Comparison of ENCODE assay signal across 43 mouse cellular contexts in genomic region chr13:21313903-21314302, GRCm38 (mm10). TPM values are rescaled to one million over a fixed set of nuclear protein-coding genes. Genes with fewer than 3 reads are reported as not detected.
"Had no signal": no experiment of that assay in that cellular context is flagged by ENCODE, and none has a peak within 500 bp of the region (broad histone marks: within the 10 kb centered on the region; RNA-seq: fewer than 3 reads in every experiment).

No protein-coding gene starts in this region.

- H3K9me3 ChIP-seq: heart, embryonic 10.5 days; heart, embryonic 12.5 days; heart, embryonic 13.5 days; heart, embryonic 15.5 days; hindbrain, embryonic 10.5 days; hindbrain, embryonic 12.5 days; hindbrain, embryonic 13.5 days; hindbrain, embryonic 15.5 days; intestine, embryonic 15.5 days; kidney, embryonic 15.5 days had no signal

- ATAC-seq: hindbrain, embryonic 16.5 days; hindbrain, postnatal 0 days; inflammation-experienced regulatory T-cells, adult 6 months; intestine, embryonic 15.5 days; intestine, embryonic 16.5 days; intestine, postnatal 0 days had no signal

- DNase-seq: heart, postnatal 10 days; heart, postnatal 14 days; heart, postnatal 36 days; heart, postnatal 4 days; kidney, adult 11 months; kidney, adult 18-20 months; kidney, adult 2 months; kidney, adult 8-10 months; kidney, adult 9 months; kidney, postnatal 10 days; kidney, postnatal 14 days; kidney, postnatal 25 days; kidney, postnatal 36 days; kidney, postnatal 4 days; layer of hippocampus, adult 9-11 months; layer of hippocampus, postnatal 36 days had no signal

- H3K36me3 ChIP-seq: heart, embryonic 10.5 days; heart, embryonic 12.5 days; heart, embryonic 13.5 days; heart, embryonic 15.5 days; hindbrain, embryonic 10.5 days; hindbrain, embryonic 12.5 days; hindbrain, embryonic 13.5 days; hindbrain, embryonic 15.5 days; intestine, embryonic 15.5 days; kidney, embryonic 15.5 days had no signal

- H3K9ac ChIP-seq: heart, embryonic 12.5 days; heart, embryonic 13.5 days; heart, embryonic 15.5 days; hindbrain, embryonic 12.5 days; hindbrain, embryonic 13.5 days; hindbrain, embryonic 14.5 days; hindbrain, embryonic 15.5 days; intestine, embryonic 15.5 days; kidney, embryonic 15.5 days had no signal

- H3K4me1 ChIP-seq: heart, embryonic 10.5 days; heart, embryonic 12.5 days; heart, embryonic 13.5 days; heart, embryonic 15.5 days; hindbrain, embryonic 12.5 days; hindbrain, embryonic 13.5 days; hindbrain, embryonic 15.5 days; intestine, embryonic 15.5 days; kidney, embryonic 15.5 days had no signal

- H3K4me2 ChIP-seq: heart, embryonic 11.5 days; heart, embryonic 12.5 days; heart, embryonic 13.5 days; heart, embryonic 15.5 days; hindbrain, embryonic 12.5 days; hindbrain, embryonic 13.5 days; hindbrain, embryonic 14.5 days; hindbrain, embryonic 15.5 days; intestine, embryonic 15.5 days; kidney, embryonic 15.5 days had no signal

- H3K27me3 ChIP-seq: heart, embryonic 12.5 days; heart, embryonic 13.5 days; heart, embryonic 15.5 days; hindbrain, embryonic 13.5 days; intestine, embryonic 15.5 days; kidney, embryonic 15.5 days had no signal

- H3K27ac ChIP-seq: heart, embryonic 10.5 days; heart, embryonic 13.5 days; heart, embryonic 15.5 days; hindbrain, embryonic 10.5 days; hindbrain, embryonic 12.5 days; hindbrain, embryonic 13.5 days; hindbrain, embryonic 14.5 days; hindbrain, embryonic 15.5 days; hindbrain, postnatal 0 days; intestine, embryonic 15.5 days; kidney, embryonic 15.5 days; kidney, postnatal 0 days; layer of hippocampus, adult 2 months had no signal

- H3K4me3 ChIP-seq: heart, embryonic 10.5 days; heart, embryonic 12.5 days; heart, embryonic 13.5 days; heart, embryonic 15.5 days; hindbrain, embryonic 10.5 days; hindbrain, embryonic 12.5 days; hindbrain, embryonic 13.5 days; hindbrain, embryonic 15.5 days; intestine, embryonic 15.5 days; kidney, embryonic 15.5 days; layer of hippocampus, adult 2 months had no signal

RNA-seq across cellular contexts. Expression of gene Gpx6, which starts 2.0 kb away (rescaled TPM):
- polyA plus RNA-seq: heart, embryonic 10.5 days; heart, embryonic 11.5 days; heart, embryonic 12.5 days; heart, embryonic 13.5 days; heart, embryonic 14.5 days; heart, embryonic 15.5 days; heart, postnatal 0 days; hindbrain, embryonic 10.5 days; hindbrain, embryonic 13.5 days; inflammation-experienced regulatory T-cells, adult 6 months; intestine, embryonic 15.5 days; intestine, embryonic 16.5 days; intestine, postnatal 0 days; large intestine, adult 2 months had no signal

RNA-seq across cellular contexts. Expression of gene Gpx5, which starts 21.4 kb away (rescaled TPM):
- polyA plus RNA-seq: heart, embryonic 10.5 days; heart, embryonic 11.5 days; heart, embryonic 12.5 days; heart, embryonic 13.5 days; heart, embryonic 14.5 days; heart, embryonic 15.5 days; heart, embryonic 16.5 days; heart, postnatal 0 days; hindbrain, embryonic 10.5 days; hindbrain, embryonic 11.5 days; hindbrain, embryonic 12.5 days; hindbrain, embryonic 13.5 days; hindbrain, embryonic 14.5 days; hindbrain, embryonic 15.5 days; hindbrain, embryonic 16.5 days; hindbrain, postnatal 0 days; inflammation-experienced regulatory T-cells, adult 6 months; intestine, embryonic 14.5 days; intestine, embryonic 15.5 days; intestine, embryonic 16.5 days; intestine, postnatal 0 days; kidney, adult 2 months; kidney, embryonic 14.5 days; kidney, embryonic 15.5 days; kidney, embryonic 16.5 days; kidney, postnatal 0 days had no signal

RNA-seq across cellular contexts. Expression of gene Olfr1367, which starts 32.8 kb away (rescaled TPM):
- polyA plus RNA-seq: heart, embryonic 10.5 days; heart, embryonic 11.5 days; heart, embryonic 12.5 days; heart, embryonic 13.5 days; heart, embryonic 14.5 days; heart, embryonic 15.5 days; heart, embryonic 16.5 days; heart, postnatal 0 days; hindbrain, embryonic 10.5 days; hindbrain, embryonic 11.5 days; hindbrain, embryonic 12.5 days; hindbrain, embryonic 13.5 days; hindbrain, embryonic 14.5 days; hindbrain, embryonic 15.5 days; hindbrain, embryonic 16.5 days; hindbrain, postnatal 0 days; inflammation-experienced regulatory T-cells, adult 6 months; intestine, embryonic 14.5 days; intestine, embryonic 15.5 days; intestine, embryonic 16.5 days; intestine, postnatal 0 days; kidney, adult 2 months; kidney, embryonic 14.5 days; kidney, embryonic 15.5 days; kidney, embryonic 16.5 days; kidney, postnatal 0 days; large intestine, adult 2 months had no signal
